Mouse (Mus musculus) hindbrain, embryonic 12.5 days (tissue): Measurements from ENCODE around the gene Ankdd1a. TPM values are rescaled to one million over a fixed set of nuclear protein-coding genes. Genes with fewer than 3 reads are reported as not detected.

ENCODE experiments used
- polyA plus RNA-seq: library from polyadenylated mRNA; unstranded; fragments of >200 nt; fragmentation: Nextera tagmentation; extraction: Ambion mirVana; gene quantifications from 2 replicates; pipeline ENCODE4 v1.2.1, GENCODE M21; 2016

Gene Ankdd1a
- polyA plus RNA-seq, 1 experiment from 2014 or later = not detected

Other genes with a start within 250 kb of the Ankdd1a start
- gene Clpx, start 225.9 kb downstream of the Ankdd1a start, polyA plus RNA-seq = 47.4 and 54.7 TPM in 2 replicates
- gene Pdcd7, start 174.1 kb downstream of the Ankdd1a start, polyA plus RNA-seq = 13.3 and 14.0 TPM in 2 replicates
- 0.72 and 1.1 TPM in 2 replicates for gene Ubap1l, start 159.2 kb downstream of the Ankdd1a start, polyA plus RNA-seq
- 0.74 and 1.0 TPM in 2 replicates for gene Kbtbd13, start 128.5 kb downstream of the Ankdd1a start, polyA plus RNA-seq
- gene Rasl12, start 121.7 kb downstream of the Ankdd1a start, polyA plus RNA-seq = 7.8 and 8.4 TPM in 2 replicates
- gene Slc51b, start 97.2 kb downstream of the Ankdd1a start, polyA plus RNA-seq = not detected in 2 replicates
- gene Mtfmt, start 84.4 kb downstream of the Ankdd1a start, polyA plus RNA-seq = 22.8 and 28.4 TPM in 2 replicates
- 121 and 136 TPM in 2 replicates for gene Spg21, start 59.2 kb downstream of the Ankdd1a start, polyA plus RNA-seq
- gene Plekho2, start 59.8 kb upstream of the Ankdd1a start, polyA plus RNA-seq = 12.4 and 14.1 TPM in 2 replicates
- 13.9 and 16.5 TPM in 2 replicates for gene Pif1, start 67.0 kb upstream of the Ankdd1a start, polyA plus RNA-seq
- gene Rbpms2, start 109.5 kb upstream of the Ankdd1a start, polyA plus RNA-seq = 13.7 and 15.0 TPM in 2 replicates
- gene Oaz2, start 147.8 kb upstream of the Ankdd1a start, polyA plus RNA-seq = 312 and 323 TPM in 2 replicates